Mouse (Mus musculus) spleen, adult 2 months (tissue): ENCODE data around the gene Scn2b.

Source experiments
- CTCF ChIP-seq: fragments of 200-500 bp; IDR thresholded peaks from 2 replicates; pipeline ENCODE4 v1.5.1; 2011; ENCODE audit warnings: mild to moderate bottlenecking, inconsistent platforms; ENCODE audit not compliant: insufficient read depth, insufficient read length, insufficient replicate concordance; ENCODE audit errors: extremely low read depth
- POLR2A ChIP-seq: fragments of 200-500 bp; IDR thresholded peaks from 2 replicates; pipeline ENCODE4 v1.6.1; 2011; ENCODE audit warnings: low read depth, low read length, inconsistent platforms

GRCm38 (mm10) chr9:45088040-45088439, 29.5 kb upstream of the Scn2b start:
- no peak for TF ChIP-seq CTCF
- no peak for TF ChIP-seq POLR2A
